Mouse (Mus musculus) hindbrain, embryonic 10.5 days (tissue): ENCODE data around the gene Spag5. TPM values are rescaled to one million over a fixed set of nuclear protein-coding genes. Genes with fewer than 3 reads are reported as not detected.
"Not testable (repeated sequence)": the region's sequence is repeated elsewhere in the genome, so short reads cannot be mapped to it uniquely, and the experiment has no call there.

ENCODE experiments used
- DNase-seq: peaks from one replicate; pipeline ENCODE4 v3.0.0-alpha.2; 2017; ENCODE audit warnings: low spot score
- H3K27ac ChIP-seq: fragments of 300-500 bp; sonication (generic); 2 replicates; pipeline ENCODE4 v1.5.1; 2016; ENCODE audit warnings: mild to moderate bottlenecking, moderate library complexity
- H3K27me3 ChIP-seq: fragments of 300-500 bp; sonication (generic); 2 replicates; pipeline ENCODE4 v1.6.1; 2016; ENCODE audit warnings: mild to moderate bottlenecking; ENCODE audit not compliant: poor library complexity, insufficient read depth, severe bottlenecking
- H3K36me3 ChIP-seq: fragments of 300-500 bp; sonication (generic); 2 replicates; pipeline ENCODE4 v1.6.1; 2016; ENCODE audit warnings: mild to moderate bottlenecking, moderate library complexity
- H3K4me1 ChIP-seq: fragments of 300-500 bp; sonication (generic); replicated peaks from 2 replicates; pipeline ENCODE4 v1.6.1; 2016; ENCODE audit warnings: mild to moderate bottlenecking
- H3K4me3 ChIP-seq: fragments of 300-500 bp; sonication (generic); 2 replicates; pipeline ENCODE4 v1.5.1; 2016; ENCODE audit warnings: mild to moderate bottlenecking, moderate library complexity
- H3K9me3 ChIP-seq: fragments of 300-500 bp; sonication (generic); 2 replicates; pipeline ENCODE4 v1.6.1; 2016; ENCODE audit warnings: mild to moderate bottlenecking, moderate library complexity
- WGBS: fragments of 180-500 bp; shearing (Covaris S2); methylation state at CpG from one replicate; pipeline ENCODE4 v1.1.7; 2016; 5-methylcytosine and 5-hydroxymethylcytosine counted together
- polyA plus RNA-seq: library from polyadenylated mRNA; unstranded; fragments of >200 nt; fragmentation: Nextera tagmentation; extraction: Ambion mirVana; gene quantifications from 2 replicates; pipeline ENCODE4 v1.2.1, GENCODE M21; 2016

Spag5 gene
- polyA plus RNA-seq: 53.2 and 62.7 TPM in 2 replicates

GRCm38 (mm10) chr11:78301357-78302084 is at the start of gene Spag5:
Spag5 (plus strand) TSS chr11:78301529.
- peak within 1 kb of the TSS; percentile 93 for H3K27ac ChIP-seq
- peak; percentile 92 for DNase-seq
- peak within 1 kb of the TSS; percentile 77 for H3K4me3 ChIP-seq
- no peaks in the 10 kb centered on the region for H3K9me3 ChIP-seq
- peaks cover 35% of the 10 kb centered on the region for H3K36me3 ChIP-seq
- under 1% methylated on average over 49 of the region's 49 CpGs for WGBS
- no peaks in the 10 kb centered on the region for H3K27me3 ChIP-seq
- peaks cover 32% of the 10 kb centered on the region for H3K4me1 ChIP-seq

- no peak overlapping the region for H3K27ac ChIP-seq
- H3K4me1 ChIP-seq: no peaks in the 10 kb centered on the region
- H3K36me3 ChIP-seq: peaks cover 40% of the 10 kb centered on the region
- no peak overlapping the region for H3K4me3 ChIP-seq
- no peak for DNase-seq
- H3K27me3 ChIP-seq: peaks cover 21% of the 10 kb centered on the region
- H3K9me3 ChIP-seq: no peaks in the 10 kb centered on the region
- 92% methylated on average over 1 of the region's 1 CpGs for WGBS
Observed at GRCm38 (mm10) chr11:78256618-78257017, 44.7 kb upstream of the Spag5 start.

DNA sequence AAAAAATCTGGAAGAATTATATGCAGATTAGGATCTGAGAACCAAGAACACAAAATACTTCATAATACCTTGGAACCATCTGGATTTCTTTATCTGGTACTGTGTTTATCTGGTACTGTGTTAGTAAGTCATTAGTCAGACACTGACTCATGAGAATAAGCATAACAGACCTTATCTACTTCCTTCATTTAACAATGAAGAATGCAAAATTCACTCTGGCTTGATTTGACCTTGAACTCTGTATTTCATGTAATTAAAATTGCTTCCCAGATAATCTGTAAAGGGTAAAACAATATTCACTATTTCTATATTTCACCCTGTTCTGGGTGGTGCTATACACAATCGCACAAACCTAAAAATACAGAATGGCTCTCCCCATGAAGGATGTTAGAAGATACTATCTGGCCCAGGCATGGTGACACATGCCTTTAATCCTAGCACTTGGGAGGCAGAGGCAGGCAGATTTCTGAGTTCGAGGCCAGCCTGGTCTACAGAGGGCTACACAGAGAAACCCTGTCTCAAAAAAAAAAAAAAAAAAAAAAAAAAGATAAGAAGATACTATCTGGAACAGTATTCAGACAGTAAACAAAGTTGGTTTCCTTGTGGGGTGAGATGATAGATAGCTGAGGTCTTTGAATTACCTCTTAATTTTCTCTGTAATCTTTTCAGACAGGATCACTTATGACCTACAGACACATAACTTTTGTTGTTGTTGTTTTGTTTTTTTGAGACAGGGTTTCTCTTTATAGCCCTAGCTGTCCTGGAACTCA is 40.7 kb upstream of the Spag5 start:
- Histone ChIP-seq H3K36me3 (peaks cover 30% of the 10 kb centered on the region), H3K27me3 (peaks cover 21% of the 10 kb centered on the region), H3K4me3 (peak overlapping the region; percentile 92), H3K27ac (no peak overlapping the region), H3K4me1 (peaks cover 7% of the 10 kb centered on the region), H3K9me3 (no peaks in the 10 kb centered on the region)
- WGBS: 93% methylated on average over 2 of the region's 2 CpGs
- DNase-seq: no peak

DNA sequence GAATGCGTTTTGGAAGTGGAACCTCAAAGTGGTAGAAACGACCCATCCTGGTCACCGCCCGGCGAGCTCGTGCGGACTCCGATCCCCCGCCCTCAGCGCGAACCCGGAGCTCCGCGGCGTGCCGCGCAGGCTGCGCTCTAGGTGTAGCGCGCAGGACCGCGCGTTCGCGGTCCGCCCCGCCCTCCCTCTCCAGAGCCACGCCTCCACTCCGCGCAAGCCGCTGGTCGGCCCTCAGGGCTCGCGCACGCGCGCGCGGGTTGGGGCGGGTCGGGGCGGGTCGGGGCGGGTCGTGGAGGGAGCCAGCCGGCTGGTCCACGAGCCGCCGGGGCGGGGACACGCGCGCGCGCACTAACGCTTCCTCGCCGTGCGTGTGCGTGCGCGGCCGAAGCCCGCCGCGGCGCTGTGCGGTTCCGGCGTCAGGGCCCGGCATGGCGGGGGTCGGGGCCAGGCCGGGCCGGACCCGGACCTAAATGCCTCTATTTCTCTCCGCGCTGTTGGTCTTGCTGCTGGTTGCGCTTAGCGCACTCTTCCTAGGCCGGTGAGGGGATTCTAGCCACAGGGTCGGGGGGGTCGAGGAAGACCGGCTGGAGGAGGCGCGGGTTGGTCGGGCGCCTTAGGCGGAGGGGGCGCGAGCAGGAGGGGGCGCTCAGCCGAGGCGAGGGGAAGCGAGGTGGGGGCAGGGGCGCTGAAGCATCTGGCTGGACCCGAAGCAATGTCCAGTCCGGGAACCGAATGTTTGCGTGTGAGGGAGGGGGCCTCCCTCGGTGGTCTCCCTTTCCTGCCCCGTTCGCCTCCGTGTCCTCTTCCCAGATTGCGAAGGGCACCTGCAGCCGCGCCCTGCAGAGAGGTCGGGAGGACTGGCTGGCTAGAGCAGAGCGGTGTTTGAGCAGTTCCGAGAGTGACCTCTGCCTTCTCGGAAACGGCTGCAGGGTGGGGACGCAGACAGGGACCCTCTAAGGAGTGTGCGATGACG is 39.7 kb upstream of the Spag5 start, which contains the start of gene 2610507B11Rik:
Gene 2610507B11Rik (plus strand): TSS at position 373 of the 973 bp plus-strand sequence.
- peak within 1 kb of the TSS; percentile 92 for H3K4me3 ChIP-seq
- peak; percentile 93 for DNase-seq
- peaks cover 21% of the 10 kb centered on the region for H3K27me3 ChIP-seq
- WGBS: under 1% methylated on average over 115 of the region's 115 CpGs
- peak within 1 kb of the TSS; percentile 92 for H3K27ac ChIP-seq
- peaks cover 7% of the 10 kb centered on the region for H3K4me1 ChIP-seq
- H3K9me3 ChIP-seq: no peaks in the 10 kb centered on the region
- peaks cover 36% of the 10 kb centered on the region for H3K36me3 ChIP-seq

DNA sequence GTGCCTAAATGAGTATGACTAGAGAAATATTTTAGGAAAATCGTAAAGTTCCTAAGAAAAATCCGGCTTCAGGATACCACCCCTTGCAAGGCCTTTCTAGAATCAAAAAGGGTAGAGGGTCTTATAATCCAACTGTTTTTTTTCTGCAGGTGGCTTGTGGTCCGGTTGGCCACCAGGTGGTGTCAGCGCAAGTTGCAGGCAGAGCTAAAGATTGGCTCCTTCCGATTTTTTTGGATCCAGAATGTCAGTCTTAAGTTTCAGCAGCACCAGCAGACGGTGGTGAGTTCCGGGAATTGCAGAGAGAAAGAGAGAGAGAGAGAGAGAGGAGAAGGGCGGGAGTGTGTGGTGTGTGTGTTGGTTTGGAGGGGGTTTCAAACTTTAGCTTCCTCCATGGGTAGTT is 38.8 kb upstream of the Spag5 start:
- 5% methylated on average over 8 of the region's 8 CpGs for WGBS
- H3K4me1 ChIP-seq: peaks cover 7% of the 10 kb centered on the region
- peak; percentile 63 for DNase-seq
- no peaks in the 10 kb centered on the region for H3K9me3 ChIP-seq
- H3K4me3 ChIP-seq: peak overlapping the region; percentile 92
- H3K27ac ChIP-seq: no peak overlapping the region
- H3K27me3 ChIP-seq: peaks cover 21% of the 10 kb centered on the region
- peaks cover 45% of the 10 kb centered on the region for H3K36me3 ChIP-seq

DNA sequence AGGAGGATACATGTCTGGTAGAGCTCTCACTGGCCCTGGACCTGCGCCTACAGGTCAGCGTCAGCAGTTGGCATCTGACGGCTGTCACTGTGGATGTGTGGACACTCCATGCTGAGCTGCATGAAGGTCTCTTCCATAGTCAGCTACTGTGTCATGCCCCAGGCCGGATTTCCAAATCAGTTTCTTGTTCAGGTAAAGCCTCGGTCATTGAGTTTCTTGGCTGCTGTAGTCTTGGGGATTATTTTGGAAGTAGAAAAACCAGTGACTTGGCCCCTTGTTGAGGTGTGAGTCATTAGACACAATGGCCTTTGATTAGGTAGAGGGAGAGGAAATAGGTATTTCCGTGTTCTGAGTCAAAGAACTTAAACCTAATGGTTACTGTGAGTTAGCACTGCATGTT is 35.8 kb upstream of the Spag5 start:
- no peak for DNase-seq
- Histone ChIP-seq H3K4me3 (no peak overlapping the region), H3K27ac (no peak overlapping the region), H3K9me3 (no peaks in the 10 kb centered on the region), H3K36me3 (peaks cover 74% of the 10 kb centered on the region), H3K27me3 (peaks cover 3% of the 10 kb centered on the region; the same call in 1 of the 2 replicates), H3K4me1 (peaks cover 7% of the 10 kb centered on the region)
- WGBS: 94% methylated on average over 6 of the region's 6 CpGs

DNA sequence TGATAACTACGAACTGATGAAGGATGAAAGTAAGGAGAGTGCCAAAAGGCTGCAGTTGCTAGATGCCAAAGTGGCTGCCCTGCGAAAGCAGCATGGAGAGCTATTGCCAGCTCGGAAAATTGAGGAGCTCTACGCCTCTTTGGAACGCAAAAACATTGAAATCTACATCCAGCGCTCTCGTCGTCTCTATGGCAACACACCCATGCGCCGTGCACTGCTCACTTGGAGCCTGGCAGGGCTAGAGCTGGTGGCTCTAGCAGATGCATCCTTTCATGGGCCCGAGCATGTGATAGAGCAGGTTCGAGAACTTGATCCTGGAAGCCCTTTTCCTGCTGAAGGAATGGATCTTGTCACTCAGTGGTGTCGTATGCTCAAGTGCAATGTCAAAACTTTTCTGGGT is 29.3 kb upstream of the Spag5 start:
- DNase-seq: no peak
- Histone ChIP-seq H3K4me3 (no peak overlapping the region), H3K27me3 (no peaks in the 10 kb centered on the region), H3K36me3 (peaks cover 99% of the 10 kb centered on the region), H3K4me1 (no peaks in the 10 kb centered on the region), H3K9me3 (no peaks in the 10 kb centered on the region), H3K27ac (no peak overlapping the region)
- 91% methylated on average over 13 of the region's 13 CpGs for WGBS

DNA sequence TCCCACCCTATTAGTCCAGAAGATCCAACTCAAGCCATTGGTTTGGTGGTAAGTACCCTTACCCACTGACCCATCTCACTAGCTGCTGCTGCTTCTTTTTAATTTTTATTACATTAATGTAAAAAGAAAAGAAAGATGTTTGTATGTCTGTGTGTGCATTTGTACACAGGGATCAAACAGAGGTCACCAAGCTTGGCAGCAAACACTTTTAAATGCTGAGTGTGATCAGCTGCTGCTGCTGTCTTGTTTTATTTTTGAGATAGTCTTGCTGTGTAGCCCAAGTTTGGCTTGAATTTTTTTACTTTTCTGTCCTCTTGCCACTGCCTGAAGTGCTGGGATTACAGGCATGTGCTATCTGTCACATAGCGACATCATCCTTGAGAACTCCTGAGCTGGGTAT is 25.7 kb upstream of the Spag5 start:
- Histone ChIP-seq H3K27ac (no peak overlapping the region), H3K9me3 (no peaks in the 10 kb centered on the region), H3K4me3 (no peak overlapping the region), H3K36me3 (peaks cover 100% of the 10 kb centered on the region), H3K4me1 (no peaks in the 10 kb centered on the region), H3K27me3 (no peaks in the 10 kb centered on the region)
- DNase-seq: no peak
- WGBS: 94% methylated on average over 1 of the region's 1 CpGs

DNA sequence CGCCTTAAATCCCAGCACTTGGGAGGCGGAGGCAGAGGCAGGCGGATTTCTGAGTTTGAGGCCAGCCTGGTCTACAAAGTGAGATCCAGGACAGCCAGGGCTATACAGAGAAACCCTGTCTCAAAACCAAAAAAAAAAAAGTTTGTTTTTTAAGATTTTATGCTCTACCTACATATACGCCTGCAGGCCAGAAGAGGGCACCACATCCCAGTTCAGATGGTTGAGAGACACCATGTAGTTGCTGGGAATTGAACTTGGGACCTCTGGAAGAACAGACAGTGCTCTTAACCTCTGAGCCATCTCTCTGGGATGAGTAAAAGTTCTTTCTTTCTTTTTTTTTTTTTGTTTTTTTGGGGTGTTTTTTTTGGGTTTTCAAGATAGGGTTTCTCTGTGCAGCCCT is 25.2 kb upstream of the Spag5 start:
- peaks cover 100% of the 10 kb centered on the region for H3K36me3 ChIP-seq

GRCm38 (mm10) chr11:78278853-78279252 is 22.5 kb upstream of the Spag5 start:
- Histone ChIP-seq H3K9me3 (no peaks in the 10 kb centered on the region), H3K36me3 (peaks cover 100% of the 10 kb centered on the region), H3K27ac (no peak overlapping the region), H3K4me3 (no peak overlapping the region), H3K27me3 (no peaks in the 10 kb centered on the region), H3K4me1 (no peaks in the 10 kb centered on the region)
- no peak for DNase-seq
- WGBS: 92% methylated on average over 7 of the region's 7 CpGs

More for the DNA sequence above, 25.2 kb upstream of the Spag5 start:
- not testable (repeated sequence) for H3K27ac ChIP-seq, H3K27me3 ChIP-seq, H3K9me3 ChIP-seq, DNase-seq, H3K4me1 ChIP-seq, H3K4me3 ChIP-seq
- WGBS: 93% methylated on average over 4 of the region's 4 CpGs

- Histone ChIP-seq H3K9me3 (no peaks in the 10 kb centered on the region), H3K36me3 (peaks cover 100% of the 10 kb centered on the region), H3K4me3 (no peak overlapping the region), H3K27ac (no peak overlapping the region), H3K4me1 (no peaks in the 10 kb centered on the region), H3K27me3 (no peaks in the 10 kb centered on the region)
- DNase-seq: no peak
- 91% methylated on average over 4 of the region's 4 CpGs for WGBS
Observed at GRCm38 (mm10) chr11:78279586-78279985, 21.7 kb upstream of the Spag5 start.

DNA sequence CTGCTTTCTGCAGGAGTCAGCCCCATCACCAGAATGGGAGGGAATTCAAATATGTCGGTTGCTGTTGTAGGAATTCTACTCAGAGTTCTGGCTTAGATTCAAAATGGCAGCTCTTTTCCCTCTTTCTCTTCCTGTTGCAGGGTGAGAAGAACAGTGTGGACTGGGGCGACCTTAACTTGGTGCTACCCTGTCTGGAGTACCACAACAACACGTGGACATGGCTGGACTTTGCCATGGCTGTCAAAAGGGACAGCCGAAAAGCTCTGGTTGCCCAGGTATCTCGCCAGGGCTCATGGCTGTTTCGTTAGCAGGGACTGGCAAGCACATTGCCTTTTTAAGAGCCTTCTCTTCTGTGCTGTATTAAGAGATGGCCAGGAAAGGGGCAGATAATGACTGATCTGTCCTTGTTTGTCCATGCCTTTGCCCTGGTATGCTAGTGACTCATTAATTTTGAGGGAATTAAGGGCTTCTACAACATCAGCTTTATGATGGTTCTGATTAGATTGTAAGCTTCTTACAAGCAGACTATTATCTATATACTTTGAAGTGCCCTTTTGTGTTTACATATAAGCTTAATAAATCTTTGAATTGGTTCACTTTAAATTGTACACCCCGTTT is 12.1 kb upstream of the Spag5 start:
- 94% methylated on average over 7 of the region's 7 CpGs for WGBS
- Histone ChIP-seq H3K4me1 (no peaks in the 10 kb centered on the region), H3K36me3 (peaks cover 96% of the 10 kb centered on the region), H3K27me3 (no peaks in the 10 kb centered on the region), H3K9me3 (no peaks in the 10 kb centered on the region), H3K27ac (no peak overlapping the region), H3K4me3 (no peak overlapping the region)
- no peak for DNase-seq
